Mouse (Mus musculus) spleen, embryonic (tissue): ENCODE measurements at regions not wholly inside any gene's neighbourhood (a gene's known extent, or its start where the extent isn't known, plus 50 kb on each side); places are given as distances from the start of the nearest gene placed in this dataset.
"Not testable (repeated sequence)": the region's sequence is repeated elsewhere in the genome, so short reads cannot be mapped to it uniquely, and the experiment has no call there.

ENCODE experiments used
- CTCF ChIA-PET: fragments of 350-600 bp; sonication (Branson Sonifier 250); formaldehyde crosslinking; loops from one replicate; lab custom pipeline; 2022; lab: Charles Lee

DNA sequence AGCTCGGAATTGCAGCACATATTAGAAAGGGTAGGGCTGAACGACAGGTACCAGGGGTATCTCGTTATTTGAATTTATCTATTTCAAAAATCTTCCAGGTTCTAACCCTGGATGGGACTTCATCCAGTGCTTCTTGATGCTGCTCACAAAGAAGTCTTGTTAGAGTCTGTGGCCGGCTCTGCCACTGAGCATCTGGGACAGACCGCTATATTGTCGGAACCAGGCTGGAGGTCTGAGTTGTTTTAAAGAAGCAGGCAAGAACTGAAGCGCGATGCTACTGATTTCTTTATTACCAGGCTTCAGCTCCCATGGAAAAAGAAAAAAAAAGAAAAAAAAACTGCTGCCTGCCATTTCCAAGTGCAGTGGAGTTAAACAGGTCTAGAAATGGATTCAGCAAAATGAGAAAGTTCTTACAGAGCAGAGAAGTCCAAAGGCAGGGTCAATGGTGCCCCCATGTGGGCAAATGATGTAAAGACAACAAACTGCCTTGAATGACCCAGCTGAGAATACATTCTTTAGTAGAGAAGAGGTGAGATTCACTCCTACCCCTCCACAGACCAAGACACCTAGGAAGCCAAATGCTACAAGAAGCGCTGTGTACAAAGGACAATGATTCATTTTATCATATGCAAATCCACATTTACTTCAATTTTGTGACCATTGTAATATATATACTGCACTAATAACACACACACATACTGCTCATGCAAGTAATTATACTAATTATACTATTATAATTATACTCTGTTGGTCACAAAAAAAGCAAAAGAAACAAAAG lies 106.2 kb upstream of the Gcfc2 start:
- CTCF ChIA-PET = no interaction called here

DNA sequence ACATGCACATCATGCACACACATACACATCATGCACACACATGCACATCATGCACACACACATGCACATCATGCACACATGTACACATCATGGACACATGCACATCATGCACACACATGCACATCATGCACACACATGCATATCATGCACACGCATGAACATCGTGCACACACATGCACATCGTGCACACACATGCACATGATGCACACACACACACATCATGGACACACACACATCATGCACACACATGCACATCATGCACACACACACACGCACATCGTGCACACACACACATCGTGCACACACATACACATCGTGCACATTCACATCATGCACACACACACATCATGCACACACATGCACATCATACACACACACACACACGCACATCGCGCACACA lies 104.9 kb upstream of the Gcfc2 start:
- CTCF ChIA-PET = no interaction called here

- CTCF ChIA-PET = no interaction called here
Observed at GRCm38 (mm10) chr6:81820078-81820477, 103.4 kb upstream of the Gcfc2 start.

- CTCF ChIA-PET = no interaction called here
Observed at GRCm38 (mm10) chr6:81839474-81840153, 83.9 kb upstream of the Gcfc2 start.

- CTCF ChIA-PET = not testable (repeated sequence)
Observed at GRCm38 (mm10) chr6:81868207-81868606, 55.3 kb upstream of the Gcfc2 start.
